Mouse (Mus musculus): Measurements from ENCODE around the gene Cd300e. TPM values are rescaled to one million over a fixed set of nuclear protein-coding genes. Genes with fewer than 3 reads are reported as not detected.
"Not testable (repeated sequence)": the region's sequence is repeated elsewhere in the genome, so short reads cannot be mapped to it uniquely, and the experiment has no call there.

Cd300e gene
- polyA plus RNA-seq, 1 experiment from 2014 or later: not detected

DNA sequence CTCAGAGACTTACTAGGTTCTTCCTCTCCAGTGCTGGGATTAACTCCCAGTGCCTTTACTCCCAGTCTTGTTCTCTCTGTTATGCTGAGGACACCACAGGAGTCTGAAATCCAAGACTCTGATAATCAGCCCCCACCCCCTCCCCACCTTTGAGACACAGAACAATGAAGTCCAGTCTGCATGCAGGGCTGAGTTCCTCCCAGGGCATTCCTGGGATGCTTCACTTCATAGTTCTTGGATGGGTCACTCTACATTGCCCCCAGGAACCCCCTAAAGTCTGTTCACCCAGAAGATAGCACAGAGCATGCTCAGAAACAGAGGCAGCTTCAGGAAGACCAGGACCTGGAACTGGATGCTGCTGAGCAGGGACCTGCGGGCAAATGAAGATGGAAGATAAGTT lies 9.0 kb downstream of the Cd300e start:
- Histone ChIP-seq H3K27ac (no peak overlapping the region), H3K4me1 (replicated peaks) (no peaks in the 10 kb centered on the region), H3K9ac (no peak overlapping the region), H3K27me3 (no peaks in the 10 kb centered on the region; the same call in 1 of the 2 replicates), H3K9me3 (replicated peaks) (no peaks in the 10 kb centered on the region), H3K4me3 (no peak overlapping the region), H3K4me2 (no peak overlapping the region), H3K36me3 (no peaks in the 10 kb centered on the region)
- 89% methylated on average over 1 of the region's 1 CpGs for WGBS
- no peak for ATAC-seq (replicated peaks; ENCODE audit: insufficient number of reproducible peaks, insufficient read depth, low FRiP score, low read depth)

DNA sequence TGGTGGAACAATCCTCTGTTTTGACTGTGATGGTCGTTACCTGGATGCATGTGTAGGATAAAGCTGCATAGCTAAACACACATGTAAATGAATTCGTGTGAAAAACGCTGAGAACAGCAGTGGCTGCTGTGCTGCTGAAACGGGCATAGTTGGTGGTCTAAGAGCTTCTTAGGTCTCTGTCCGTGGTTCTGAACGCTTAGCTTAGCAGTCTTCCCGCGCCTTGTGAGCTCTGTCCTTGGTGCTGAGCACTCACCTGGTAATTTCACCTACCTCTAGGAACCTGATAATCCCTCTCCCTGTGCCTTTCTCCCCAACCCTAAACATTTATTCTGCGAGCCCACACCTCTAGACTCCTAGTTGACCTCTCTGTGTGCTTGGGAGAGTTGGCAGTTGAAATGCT lies 9.8 kb downstream of the Cd300e start:
- no peaks in the 10 kb centered on the region; the same call in 1 of the 2 replicates for H3K27me3 ChIP-seq
- no peak for ATAC-seq (replicated peaks; ENCODE audit: insufficient number of reproducible peaks, insufficient read depth, low FRiP score, low read depth)
- no peaks in the 10 kb centered on the region for H3K36me3 ChIP-seq
- H3K9ac ChIP-seq: no peak overlapping the region
- H3K9me3 ChIP-seq (replicated peaks): no peaks in the 10 kb centered on the region
- no peak overlapping the region for H3K4me3 ChIP-seq
- WGBS: 2% methylated on average over 9 of the region's 9 CpGs
- H3K4me1 ChIP-seq (replicated peaks): no peaks in the 10 kb centered on the region
- no peak overlapping the region for H3K4me2 ChIP-seq
- no peak overlapping the region for H3K27ac ChIP-seq

DNA sequence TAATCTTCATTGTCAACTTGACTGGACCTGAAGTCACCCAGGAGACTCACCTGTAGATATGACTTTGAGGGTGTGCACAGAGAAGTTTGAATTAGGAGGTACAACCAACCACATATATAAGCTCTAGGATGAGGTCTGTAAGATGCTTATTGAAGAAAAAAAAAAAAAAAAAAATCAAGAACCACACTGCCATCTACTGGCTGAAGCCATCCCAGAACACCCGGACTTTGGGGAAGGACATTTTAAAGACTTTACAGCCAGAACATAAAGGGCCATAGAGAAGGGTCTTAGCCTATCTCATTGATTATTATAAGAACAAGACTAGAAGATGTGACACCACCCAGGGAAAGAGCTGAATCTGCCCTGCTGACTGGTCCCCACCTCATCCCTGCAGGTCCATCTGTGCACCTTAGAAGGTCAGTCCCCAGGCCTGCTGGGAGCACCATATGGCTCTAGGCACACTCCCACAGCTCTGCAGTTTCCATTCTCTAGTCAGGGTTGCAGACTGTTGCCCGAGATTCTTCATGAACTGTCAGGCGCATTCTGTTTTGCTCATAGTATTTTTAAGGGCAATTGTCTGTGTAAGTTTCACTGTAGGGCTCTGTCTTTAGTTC lies 12.6 kb downstream of the Cd300e start:
- no peak for ATAC-seq (replicated peaks; ENCODE audit: insufficient number of reproducible peaks, insufficient read depth, low FRiP score, low read depth)
- Histone ChIP-seq H3K9me3 (replicated peaks) (no peaks in the 10 kb centered on the region), H3K36me3 (no peaks in the 10 kb centered on the region), H3K4me3 (no peak overlapping the region), H3K9ac (no peak overlapping the region), H3K4me2 (no peak overlapping the region), H3K27ac (no peak overlapping the region), H3K4me1 (replicated peaks) (no peaks in the 10 kb centered on the region), H3K27me3 (no peaks in the 10 kb centered on the region)
- WGBS: 32% methylated on average over 3 of the region's 3 CpGs

DNA sequence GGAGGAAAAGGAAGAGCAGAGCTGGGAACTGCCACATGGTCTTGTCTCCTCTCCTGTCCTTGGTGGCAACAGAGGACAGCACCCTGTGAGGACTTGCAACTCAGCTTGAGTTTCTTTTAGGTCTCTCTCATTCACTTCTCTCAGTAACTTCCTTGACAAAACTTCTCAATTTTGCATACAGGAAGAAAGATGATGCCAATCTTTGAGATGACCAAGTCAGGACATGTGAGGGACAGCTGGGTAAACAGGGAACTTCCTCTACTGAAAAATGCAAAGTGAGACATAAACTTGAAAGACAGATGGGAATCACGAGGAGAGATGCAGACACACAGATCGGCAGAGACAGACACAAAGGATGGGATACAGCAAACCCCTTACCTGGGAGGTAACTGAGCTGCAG lies 13.7 kb downstream of the Cd300e start, which contains the start of gene Cd300ld3:
Gene Cd300ld3, minus strand, starts transcription at position 151 of the 400 bp plus-strand sequence.
- Histone ChIP-seq H3K4me3 (no peak within 1 kb of the TSS), H3K9ac (no peak within 1 kb of the TSS), H3K27ac (no peak within 1 kb of the TSS), H3K9me3 (replicated peaks) (no peaks in the 10 kb centered on the region), H3K4me1 (replicated peaks) (no peaks in the 10 kb centered on the region), H3K27me3 (no peaks in the 10 kb centered on the region), H3K36me3 (no peaks in the 10 kb centered on the region), H3K4me2 (no peak within 1 kb of the TSS)
- ATAC-seq (replicated peaks; ENCODE audit: insufficient number of reproducible peaks, insufficient read depth, low FRiP score, low read depth): no peak
- 59% methylated on average over 2 of the region's 2 CpGs for WGBS

DNA sequence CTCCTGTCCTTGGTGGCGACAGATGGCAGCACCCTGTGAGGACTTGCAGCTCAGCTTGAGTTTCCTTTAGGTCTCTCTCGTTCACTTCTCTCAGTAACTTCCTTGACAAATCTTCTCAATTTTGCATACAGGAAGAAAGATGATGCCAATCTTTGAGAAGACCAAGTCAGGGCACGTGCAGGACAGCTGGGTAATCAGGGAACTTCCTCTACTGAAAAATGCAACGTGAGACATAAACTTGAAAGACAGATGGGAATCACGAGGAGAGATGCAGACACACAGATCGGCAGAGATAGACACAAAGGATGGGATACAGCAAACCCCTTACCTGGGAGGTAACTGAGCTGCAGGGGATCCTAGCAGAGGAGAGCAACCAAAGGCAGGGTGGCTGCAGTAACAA lies 24.3 kb downstream of the Cd300e start, which contains the start of gene Cd300ld5:
Gene Cd300ld5, minus strand, starts transcription at position 101 of the 400 bp plus-strand sequence.
- ATAC-seq (replicated peaks; ENCODE audit: insufficient number of reproducible peaks, insufficient read depth, low FRiP score, low read depth); H3K36me3 ChIP-seq; H3K9ac ChIP-seq; H3K9me3 ChIP-seq (replicated peaks); H3K27me3 ChIP-seq; H3K4me3 ChIP-seq; H3K27ac ChIP-seq; H3K4me2 ChIP-seq; H3K4me1 ChIP-seq (replicated peaks): not testable (repeated sequence)
- no CpG with 5 or more reads among the region's 6 CpGs for WGBS

DNA sequence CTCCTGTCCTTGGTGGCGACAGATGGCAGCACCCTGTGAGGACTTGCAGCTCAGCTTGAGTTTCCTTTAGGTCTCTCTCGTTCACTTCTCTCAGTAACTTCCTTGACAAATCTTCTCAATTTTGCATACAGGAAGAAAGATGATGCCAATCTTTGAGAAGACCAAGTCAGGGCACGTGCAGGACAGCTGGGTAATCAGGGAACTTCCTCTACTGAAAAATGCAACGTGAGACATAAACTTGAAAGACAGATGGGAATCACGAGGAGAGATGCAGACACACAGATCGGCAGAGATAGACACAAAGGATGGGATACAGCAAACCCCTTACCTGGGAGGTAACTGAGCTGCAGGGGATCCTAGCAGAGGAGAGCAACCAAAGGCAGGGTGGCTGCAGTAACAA lies 35.1 kb downstream of the Cd300e start, which contains the start of gene Cd300ld4:
Gene Cd300ld4, minus strand, starts transcription at position 101 of the 400 bp plus-strand sequence.
- not testable (repeated sequence) for H3K9ac ChIP-seq; H3K4me2 ChIP-seq; H3K36me3 ChIP-seq; H3K4me1 ChIP-seq (replicated peaks); H3K27ac ChIP-seq; H3K4me3 ChIP-seq; ATAC-seq (replicated peaks; ENCODE audit: insufficient number of reproducible peaks, insufficient read depth, low FRiP score, low read depth); H3K9me3 ChIP-seq (replicated peaks); H3K27me3 ChIP-seq
- no CpG with 5 or more reads among the region's 6 CpGs for WGBS

DNA sequence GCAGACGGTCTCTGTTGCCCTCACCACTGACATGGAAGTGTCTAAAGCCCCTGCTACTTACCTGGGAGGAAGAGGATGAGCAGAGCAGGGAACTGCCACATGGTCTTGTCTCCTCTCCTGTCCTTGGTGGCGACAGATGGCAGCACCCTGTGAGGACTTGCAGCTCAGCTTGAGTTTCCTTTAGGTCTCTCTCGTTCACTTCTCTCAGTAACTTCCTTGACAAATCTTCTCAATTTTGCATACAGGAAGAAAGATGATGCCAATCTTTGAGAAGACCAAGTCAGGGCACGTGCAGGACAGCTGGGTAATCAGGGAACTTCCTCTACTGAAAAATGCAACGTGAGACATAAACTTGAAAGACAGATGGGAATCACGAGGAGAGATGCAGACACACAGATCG lies 45.9 kb downstream of the Cd300e start, which contains the start of gene Cd300ld2:
Gene Cd300ld2, minus strand, starts transcription at position 101 of the 400 bp plus-strand sequence.
- not testable (repeated sequence) for H3K4me3 ChIP-seq; H3K27ac ChIP-seq; H3K4me2 ChIP-seq; H3K27me3 ChIP-seq; H3K9ac ChIP-seq; H3K9me3 ChIP-seq (replicated peaks); H3K4me1 ChIP-seq (replicated peaks); ATAC-seq (replicated peaks; ENCODE audit: insufficient number of reproducible peaks, insufficient read depth, low FRiP score, low read depth); H3K36me3 ChIP-seq
- no CpG with 5 or more reads among the region's 7 CpGs for WGBS

DNA sequence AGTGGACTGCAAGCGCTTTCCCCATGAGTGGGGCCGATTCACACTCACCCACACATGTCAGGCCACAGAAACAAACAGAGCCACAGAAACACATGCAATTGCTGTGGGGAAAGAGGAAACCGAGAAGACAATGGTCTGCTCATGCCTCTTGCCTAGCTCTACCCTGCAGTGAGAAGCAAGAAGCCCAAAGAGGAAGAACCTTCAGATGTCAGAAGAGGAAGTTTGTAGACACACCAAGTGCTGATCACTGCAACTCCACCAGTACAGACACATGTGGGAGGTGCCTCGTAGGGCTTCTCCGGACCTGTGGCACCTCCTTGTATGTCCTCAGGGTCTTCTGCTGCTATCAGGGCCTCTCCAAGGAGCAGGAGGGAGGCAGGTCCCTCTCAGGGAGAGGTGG lies 57.9 kb downstream of the Cd300e start:
- no peaks in the 10 kb centered on the region for H3K9me3 ChIP-seq (replicated peaks)
- ATAC-seq (replicated peaks; ENCODE audit: insufficient number of reproducible peaks, insufficient read depth, low FRiP score, low read depth): no peak
- no peak overlapping the region for H3K4me2 ChIP-seq
- no peaks in the 10 kb centered on the region for H3K4me1 ChIP-seq (replicated peaks)
- peaks cover 3% of the 10 kb centered on the region; the same call in 1 of the 2 replicates for H3K27me3 ChIP-seq
- 73% methylated on average over 5 of the region's 5 CpGs for WGBS
- H3K4me3 ChIP-seq: no peak overlapping the region
- H3K27ac ChIP-seq: no peak overlapping the region
- H3K36me3 ChIP-seq: no peaks in the 10 kb centered on the region
- H3K9ac ChIP-seq: no peak overlapping the region

Other genes with a start within 250 kb of the Cd300e start
- 12.4 and 19.8 TPM in 2 replicates for gene Gprc5c, start 211.0 kb downstream of the Cd300e start, polyA plus RNA-seq (2015; fragmentation: Nextera tagmentation; extraction: Ambion mirVana)
- 0.82 and 2.2 TPM in 2 replicates for gene Cd300a, start 172.1 kb downstream of the Cd300e start, polyA plus RNA-seq (2015; fragmentation: Nextera tagmentation; extraction: Ambion mirVana)
- 0.34 and 0.72 TPM in 2 replicates for gene Cd300lb, start 127.8 kb downstream of the Cd300e start, polyA plus RNA-seq (2015; fragmentation: Nextera tagmentation; extraction: Ambion mirVana)
- not detected in 2 replicates for gene Cd300c, start 93.0 kb downstream of the Cd300e start, polyA plus RNA-seq (2015; fragmentation: Nextera tagmentation; extraction: Ambion mirVana)
- 0.21 and 0.61 TPM in 2 replicates for gene Cd300ld, start 72.3 kb downstream of the Cd300e start, polyA plus RNA-seq (2015; fragmentation: Nextera tagmentation; extraction: Ambion mirVana)
- 1.8 and 3.5 TPM in 2 replicates for gene Cd300c2, start 60.3 kb downstream of the Cd300e start, polyA plus RNA-seq (2015; fragmentation: Nextera tagmentation; extraction: Ambion mirVana)
- not detected in 2 replicates for gene Cd300ld2, start 46.0 kb downstream of the Cd300e start, polyA plus RNA-seq (2015; fragmentation: Nextera tagmentation; extraction: Ambion mirVana)
- not detected in 2 replicates for gene Cd300ld4, start 35.2 kb downstream of the Cd300e start, polyA plus RNA-seq (2015; fragmentation: Nextera tagmentation; extraction: Ambion mirVana)
- gene Cd300ld5, start 24.4 kb downstream of the Cd300e start, polyA plus RNA-seq (2015; fragmentation: Nextera tagmentation; extraction: Ambion mirVana): not detected in 2 replicates
- not detected in 2 replicates for gene Cd300ld3, start 13.8 kb downstream of the Cd300e start, polyA plus RNA-seq (2015; fragmentation: Nextera tagmentation; extraction: Ambion mirVana)
- 1.1 and 2.4 TPM in 2 replicates for gene Rab37, start 29.3 kb upstream of the Cd300e start, polyA plus RNA-seq (2015; fragmentation: Nextera tagmentation; extraction: Ambion mirVana)
- 0.37 and 1.2 TPM in 2 replicates for gene Cd300lf, start 71.8 kb upstream of the Cd300e start, polyA plus RNA-seq (2015; fragmentation: Nextera tagmentation; extraction: Ambion mirVana)
- gene Slc9a3r1, start 101.2 kb upstream of the Cd300e start, polyA plus RNA-seq (2015; fragmentation: Nextera tagmentation; extraction: Ambion mirVana): 24.6 and 46.4 TPM in 2 replicates
- gene Tmem104, start 125.3 kb upstream of the Cd300e start, polyA plus RNA-seq (2015; fragmentation: Nextera tagmentation; extraction: Ambion mirVana): 6.6 and 11.4 TPM in 2 replicates
- gene Nat9, start 125.7 kb upstream of the Cd300e start, polyA plus RNA-seq (2015; fragmentation: Nextera tagmentation; extraction: Ambion mirVana): 16.2 and 20.8 TPM in 2 replicates
- 0.10 and 0.16 TPM in 2 replicates for gene Grin2c, start 205.1 kb upstream of the Cd300e start, polyA plus RNA-seq (2015; fragmentation: Nextera tagmentation; extraction: Ambion mirVana)
- gene Fdxr, start 214.9 kb upstream of the Cd300e start, polyA plus RNA-seq (2015; fragmentation: Nextera tagmentation; extraction: Ambion mirVana): 10.5 and 12.4 TPM in 2 replicates
- 0.55 and 0.67 TPM in 2 replicates for gene Fads6, start 235.5 kb upstream of the Cd300e start, polyA plus RNA-seq (2015; fragmentation: Nextera tagmentation; extraction: Ambion mirVana)
- 0.08 TPM in 1 of 2 replicates, not detected in the other for gene Otop2, start 245.0 kb upstream of the Cd300e start, polyA plus RNA-seq (2015; fragmentation: Nextera tagmentation; extraction: Ambion mirVana)